Mouse (Mus musculus) heart, postnatal 0 days (tissue): ENCODE measurements at regions not wholly inside any gene's neighbourhood (a gene's known extent, or its start where the extent isn't known, plus 50 kb on each side); places are given as distances from the start of the nearest gene placed in this dataset.

Experiments
- ATAC-seq: fragments of 200-750 bp; cut with Nextera tagmentation; 2 replicates; pipeline ENCODE4 v1.8.0; 2017; ENCODE audit warnings: low read depth, moderate number of reproducible peaks, moderate library complexity; ENCODE audit not compliant: insufficient read depth
- DNase-seq: peaks from one replicate; pipeline ENCODE4 v3.0.0-alpha.2; 2016; ENCODE audit warnings: low spot score
- H3K27ac ChIP-seq: fragments of 300-500 bp; sonication (generic); 2 replicates; pipeline ENCODE4 v1.5.1; 2014; ENCODE audit warnings: low read depth, mild to moderate bottlenecking
- H3K27me3 ChIP-seq: fragments of 300-500 bp; sonication (generic); 2 replicates; pipeline ENCODE4 v1.6.1; 2014; ENCODE audit warnings: low read length, mixed read lengths; ENCODE audit not compliant: control insufficient read depth, insufficient read depth
- H3K36me3 ChIP-seq: fragments of 300-500 bp; sonication (generic); replicated peaks from 2 replicates; pipeline ENCODE4 v1.6.1; 2014; ENCODE audit warnings: low read length, mixed read lengths; ENCODE audit not compliant: control insufficient read depth, insufficient read depth
- H3K4me1 ChIP-seq: fragments of 300-500 bp; sonication (generic); 2 replicates; pipeline ENCODE4 v1.6.1; 2014; ENCODE audit warnings: antibody characterized with exemption; ENCODE audit not compliant: control insufficient read depth, insufficient read depth
- H3K4me2 ChIP-seq: fragments of 300-500 bp; sonication (generic); 2 replicates; pipeline ENCODE4 v1.6.1; 2014; ENCODE audit warnings: low read depth, mild to moderate bottlenecking, low read length, moderate library complexity
- H3K4me3 ChIP-seq: fragments of 300-500 bp; sonication (generic); 2 replicates; pipeline ENCODE4 v1.5.1; 2014; ENCODE audit warnings: low read depth, low read length
- H3K9ac ChIP-seq: fragments of 300-500 bp; sonication (generic); replicated peaks from 2 replicates; pipeline ENCODE4 v1.6.1; 2014; ENCODE audit warnings: low read depth, low read length, mixed read lengths
- H3K9me3 ChIP-seq: fragments of 300-500 bp; sonication (generic); replicated peaks from 2 replicates; pipeline ENCODE4 v1.6.1; 2016; ENCODE audit warnings: low read length; ENCODE audit not compliant: control insufficient read depth
- CTCF ChIP-seq: IDR thresholded peaks from 2 replicates; pipeline ENCODE4 v1.5.1; 2016; ENCODE audit warnings: antibody characterized with exemption, control low read depth, low read depth
- EP300 ChIP-seq: IDR thresholded peaks from 2 replicates; pipeline ENCODE4 v1.6.1; 2016; ENCODE audit warnings: antibody characterized with exemption, low read depth
- WGBS: fragments of 180-500 bp; shearing (Covaris S2); extraction: QIAGEN DNeasy Blood & Tissue Kit; methylation state at CpG from one replicate; pipeline ENCODE4 v1.1.7; 2014; 5-methylcytosine and 5-hydroxymethylcytosine counted together

GRCm38 (mm10) chr7:83307112-83307511, 277.6 kb upstream of the Tmc3 start:
- H3K9me3 ChIP-seq, result no peaks in the 10 kb centered on the region
- no peak overlapping the region for H3K9ac ChIP-seq
- no peaks in the 10 kb centered on the region for H3K27me3 ChIP-seq
- H3K4me2 ChIP-seq, result no peak overlapping the region
- TF ChIP-seq CTCF (no peak), EP300 (no peak)
- no peak overlapping the region for H3K4me3 ChIP-seq
- H3K36me3 ChIP-seq, result no peaks in the 10 kb centered on the region
- no peak overlapping the region for H3K27ac ChIP-seq
- no peak for DNase-seq
- no peak for ATAC-seq
- 11% methylated on average over 1 of the region's 1 CpGs for WGBS
- H3K4me1 ChIP-seq, result no peaks in the 10 kb centered on the region

GRCm38 (mm10) chr7:83312172-83312571, 272.6 kb upstream of the Tmc3 start:
- Histone ChIP-seq H3K9me3 (no peaks in the 10 kb centered on the region), H3K4me1 (no peaks in the 10 kb centered on the region), H3K4me2 (no peak overlapping the region), H3K9ac (no peak overlapping the region), H3K36me3 (no peaks in the 10 kb centered on the region), H3K27me3 (no peaks in the 10 kb centered on the region), H3K27ac (no peak overlapping the region), H3K4me3 (no peak overlapping the region)
- WGBS, result 48% methylated on average over 4 of the region's 4 CpGs
- no peak for TF ChIP-seq EP300
- TF ChIP-seq CTCF, result no peak
- ATAC-seq (no peak), DNase-seq (no peak)

- no peaks in the 10 kb centered on the region for H3K4me1 ChIP-seq
- ATAC-seq, result no peak
- H3K27me3 ChIP-seq, result no peaks in the 10 kb centered on the region
- no peak overlapping the region for H3K4me3 ChIP-seq
- H3K9me3 ChIP-seq, result no peaks in the 10 kb centered on the region
- no peaks in the 10 kb centered on the region for H3K36me3 ChIP-seq
- 73% methylated on average over 5 of the region's 5 CpGs for WGBS
- H3K9ac ChIP-seq, result no peak overlapping the region
- no peak overlapping the region for H3K27ac ChIP-seq
- DNase-seq, result no peak
- H3K4me2 ChIP-seq, result no peak overlapping the region
- TF ChIP-seq CTCF (no peak), EP300 (no peak)
These were observed 254.8 kb upstream of the Tmc3 start for GRCm38 (mm10) chr7:83329809-83330412.

- Histone ChIP-seq H3K4me3 (no peak overlapping the region), H3K9me3 (no peaks in the 10 kb centered on the region), H3K9ac (no peak overlapping the region), H3K4me1 (no peaks in the 10 kb centered on the region), H3K36me3 (no peaks in the 10 kb centered on the region), H3K27ac (no peak overlapping the region), H3K4me2 (no peak overlapping the region), H3K27me3 (no peaks in the 10 kb centered on the region)
- no peak for ATAC-seq
- TF ChIP-seq CTCF, result no peak
- no peak for TF ChIP-seq EP300
- 54% methylated on average over 5 of the region's 5 CpGs for WGBS
- no peak for DNase-seq
These were observed 237.5 kb upstream of the Tmc3 start for GRCm38 (mm10) chr7:83347103-83347754.

- TF ChIP-seq CTCF, result no peak
- no peak for TF ChIP-seq EP300
- WGBS, result 72% methylated on average over 3 of the region's 3 CpGs
- Histone ChIP-seq H3K9me3 (no peaks in the 10 kb centered on the region), H3K36me3 (no peaks in the 10 kb centered on the region), H3K27ac (no peak overlapping the region), H3K4me3 (no peak overlapping the region), H3K9ac (no peak overlapping the region), H3K4me1 (no peaks in the 10 kb centered on the region), H3K4me2 (no peak overlapping the region), H3K27me3 (no peaks in the 10 kb centered on the region)
- ATAC-seq (no peak), DNase-seq (no peak)
These were observed 215.5 kb upstream of the Tmc3 start for GRCm38 (mm10) chr7:83369191-83369590.

- H3K36me3 ChIP-seq, result no peaks in the 10 kb centered on the region
- no peaks in the 10 kb centered on the region for H3K4me1 ChIP-seq
- no peak overlapping the region for H3K9ac ChIP-seq
- H3K27ac ChIP-seq, result no peak overlapping the region
- no peak overlapping the region for H3K4me3 ChIP-seq
- DNase-seq (no peak), ATAC-seq (no peak)
- 76% methylated on average over 6 of the region's 6 CpGs for WGBS
- no peaks in the 10 kb centered on the region for H3K27me3 ChIP-seq
- H3K4me2 ChIP-seq, result no peak overlapping the region
- TF ChIP-seq CTCF, result no peak
- TF ChIP-seq EP300, result no peak
- H3K9me3 ChIP-seq, result no peaks in the 10 kb centered on the region
These were observed 215.1 kb upstream of the Tmc3 start for GRCm38 (mm10) chr7:83369605-83370004.
